Mouse (Mus musculus) liver, embryonic 14.5 days (tissue): ENCODE measurements around the gene Ctf1.
"Not testable (repeated sequence)": the region's sequence is repeated elsewhere in the genome, so short reads cannot be mapped to it uniquely, and the experiment has no call there.

ENCODE experiments used
- CTCF ChIP-seq: IDR thresholded peaks from 2 replicates; pipeline ENCODE4 v1.5.1; 2016; ENCODE audit warnings: antibody characterized with exemption, low read depth, control low read depth
- EP300 ChIP-seq: IDR thresholded peaks from 2 replicates; pipeline ENCODE4 v1.6.1; 2016; ENCODE audit warnings: antibody characterized with exemption, low read depth

GRCm38 (mm10) chr7:127693730-127694129 lies 18.8 kb upstream of the Ctf1 start:
- TF ChIP-seq CTCF, EP300: not testable (repeated sequence)
